Mouse (Mus musculus) effector memory CD4-positive, alpha-beta T cell, adult 7 months (primary cell): Measurements from ENCODE around the gene 9230113P08Rik. TPM values are rescaled to one million over a fixed set of nuclear protein-coding genes. Genes with fewer than 3 reads are reported as not detected.

Experiments used
- polyA plus RNA-seq: library from polyadenylated mRNA; unstranded; fragments of 100-300 nt; shearing (Covaris generic); gene quantifications from one replicate; pipeline ENCODE4 v1.2.1, GENCODE M21; 2017

Gene 9230113P08Rik
- not detected for polyA plus RNA-seq

GRCm38 (mm10) chr9:35908123-35908522 lies at the start of gene 9230113P08Rik:
9230113P08Rik (plus strand) TSS chr9:35908423.

Other genes starting within 250 kb of the 9230113P08Rik start
- gene Pate1, start 221.0 kb upstream of the 9230113P08Rik start, polyA plus RNA-seq = 0.83 TPM
- gene Gm17677, start 167.4 kb upstream of the 9230113P08Rik start, polyA plus RNA-seq = not detected
- gene Gm17727, start 130.3 kb upstream of the 9230113P08Rik start, polyA plus RNA-seq = not detected
- not detected for gene Gm27235, start 118.3 kb upstream of the 9230113P08Rik start, polyA plus RNA-seq
- gene D730048I06Rik, start 118.3 kb upstream of the 9230113P08Rik start, polyA plus RNA-seq = not detected
- not detected for gene 9230110F15Rik, start 64.3 kb upstream of the 9230113P08Rik start, polyA plus RNA-seq
- not detected for gene Gm5916, start 220.4 kb downstream of the 9230113P08Rik start, polyA plus RNA-seq